Mouse (Mus musculus) megakaryocyte progenitor cell, adult 5-6 weeks (primary cell): ENCODE results near the gene Olfr957. TPM values are rescaled to one million over a fixed set of nuclear protein-coding genes. Genes with fewer than 3 reads are reported as not detected.

Source experiments
- ATAC-seq: replicated peaks from 2 replicates; pipeline ENCODE4 v1.8.0; 2016; ENCODE audit warnings: mild to moderate bottlenecking, moderate TSS enrichment, inconsistent platforms; ENCODE audit not compliant: poor library complexity
- total RNA-seq, 2 experiments: library from RNA; stranded (forward) in 1 of 2; stranded (reverse) in 1 of 2; fragments of 157-497, 149-512 nt in 1 of 2; fragments of 200-1000 nt in 1 of 2; gene quantifications; 2 replicates each; pipeline versions ENCODE4 v1.2.3 to v1.2.4; 2015 to 2017

Olfr957 gene
- total RNA-seq (2015) (not detected in 2 replicates), total RNA-seq (2017) (not detected in 2 replicates)

DNA sequence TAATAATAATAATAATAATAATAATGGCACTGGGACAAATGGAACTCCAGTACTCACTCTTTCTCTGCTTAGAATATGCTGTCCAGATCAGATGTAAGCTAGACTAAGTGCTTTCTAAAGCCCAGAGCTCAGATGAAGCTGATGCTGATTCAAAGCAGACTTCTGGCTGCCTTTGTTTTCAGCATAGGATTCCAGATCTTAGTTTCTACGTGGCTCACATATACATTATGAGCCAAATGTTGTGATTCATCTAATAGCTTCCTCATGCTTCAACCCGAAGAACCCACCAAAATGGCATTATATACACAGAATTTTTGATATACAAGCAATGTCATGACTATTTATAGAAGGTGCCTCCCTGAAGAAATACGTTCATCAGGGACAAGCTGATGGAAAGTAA, at the start of gene Olfr957:
Olfr957 (minus strand) TSS at position 279 of the 400 bp plus-strand sequence.
- no peak for ATAC-seq

DNA sequence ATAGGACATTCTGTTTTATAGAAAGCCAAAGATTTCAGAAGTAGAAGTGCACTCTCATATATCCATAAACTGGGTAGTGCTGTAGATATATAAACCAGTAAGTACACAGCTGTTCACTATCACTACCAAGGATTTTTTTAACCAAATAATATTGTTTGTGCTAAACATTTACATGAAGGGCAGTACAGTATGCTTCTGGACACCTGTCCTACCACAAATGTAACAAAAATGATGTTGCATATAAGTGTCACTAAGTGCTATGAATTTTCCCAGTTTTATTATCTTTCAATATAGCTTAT, 42.7 kb upstream of the Olfr957 start:
- no peak for ATAC-seq

GRCm38 (mm10) chr9:39557529-39558348, 42.1 kb upstream of the Olfr957 start:
- ATAC-seq: no peak

DNA sequence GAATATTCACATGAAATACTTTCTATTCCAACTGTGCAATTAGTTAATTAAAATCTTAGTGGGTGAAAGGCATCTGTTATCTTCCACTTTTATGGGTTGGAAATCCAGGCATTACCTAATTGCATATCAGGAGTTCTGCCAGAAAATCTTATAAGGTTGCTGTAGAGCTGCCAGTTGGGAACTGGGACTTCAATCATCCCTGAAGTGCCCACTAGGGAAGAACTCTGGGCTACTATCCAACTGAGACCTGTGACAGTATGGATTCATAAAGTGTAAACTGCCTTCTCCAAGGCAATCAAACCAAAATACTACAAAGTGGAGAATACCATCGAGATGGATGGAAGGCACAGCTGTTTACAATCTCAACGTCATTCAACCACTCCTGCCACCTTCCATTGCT, 38.3 kb upstream of the Olfr957 start, which contains the start of gene Olfr958:
Olfr958 (minus strand) TSS at position 109 of the 400 bp plus-strand sequence.
- ATAC-seq: no peak

GRCm38 (mm10) chr9:39550806-39551205, 35.2 kb upstream of the Olfr957 start:
- ATAC-seq: no peak

DNA sequence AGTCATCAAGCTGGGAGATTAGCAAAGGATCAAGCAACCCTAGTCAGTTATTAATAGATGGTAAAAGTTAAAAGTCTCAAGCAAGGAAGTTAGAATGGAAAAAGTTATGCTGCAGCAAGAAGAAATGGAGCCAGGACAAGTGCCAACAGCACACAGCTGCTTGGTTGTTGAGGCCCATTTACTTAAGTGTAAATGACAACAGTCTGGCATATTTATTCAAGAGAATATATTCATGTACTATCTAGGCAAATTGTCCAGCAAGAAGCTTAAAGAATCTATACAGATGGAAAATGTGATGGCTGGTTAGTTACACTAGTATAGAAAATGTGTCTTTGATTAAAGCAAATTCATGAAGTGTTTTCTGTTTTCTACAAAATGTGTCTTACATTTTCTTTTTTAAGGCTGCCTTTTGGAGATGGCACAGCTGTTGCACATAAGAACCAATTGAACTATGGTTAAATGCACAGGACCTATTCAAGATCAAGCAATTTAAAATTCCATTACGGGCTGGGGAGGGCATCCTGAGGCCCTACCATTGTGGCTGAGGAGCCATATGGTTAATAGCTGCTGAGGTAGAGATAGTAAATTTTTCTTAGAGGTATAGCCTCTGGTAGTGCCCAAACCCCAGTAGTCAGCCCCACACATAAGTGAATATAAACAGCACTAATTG, 8.1 kb upstream of the Olfr957 start:
- no peak for ATAC-seq

DNA sequence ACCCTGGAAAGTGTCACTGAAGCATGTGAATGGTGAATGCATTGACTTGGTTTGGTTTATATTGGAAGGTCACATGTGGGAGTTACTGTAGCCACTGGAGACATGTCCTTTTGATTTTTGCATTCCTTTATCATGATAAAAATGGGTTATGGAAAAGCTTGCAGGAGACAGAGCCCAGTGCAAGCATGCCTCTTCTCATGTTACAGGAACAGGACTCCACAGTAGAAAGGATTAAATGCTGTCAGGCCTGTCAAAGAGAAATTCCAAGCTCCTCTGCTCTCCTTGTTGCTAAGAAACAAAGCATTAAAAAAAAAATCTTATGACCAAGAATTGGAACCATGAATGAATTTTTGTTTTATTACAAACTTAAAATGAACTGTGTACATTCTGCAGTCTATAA, 3.0 kb upstream of the Olfr957 start:
- no peak for ATAC-seq

- ATAC-seq: no peak
Measured at GRCm38 (mm10) chr9:39509412-39509811, 6.2 kb downstream of the Olfr957 start.

DNA sequence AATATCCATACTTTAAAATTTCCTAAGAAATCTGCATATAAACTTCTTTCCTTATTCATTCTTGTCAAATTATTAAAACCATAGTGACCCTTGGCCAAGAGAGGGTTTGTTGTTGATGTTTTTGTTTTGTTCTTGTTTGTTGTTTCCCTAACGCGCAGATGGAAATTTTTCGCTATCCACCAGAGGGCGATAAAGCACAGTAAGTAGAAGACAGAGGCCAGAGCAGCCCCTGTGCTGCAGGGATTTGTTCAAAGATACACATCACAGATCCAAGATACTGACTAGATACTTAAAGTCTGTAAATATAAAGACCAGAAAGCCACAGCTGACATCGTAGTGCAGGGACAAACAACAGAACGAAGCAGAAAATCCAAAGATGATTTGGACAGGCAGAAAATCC, 6.6 kb downstream of the Olfr957 start:
- peak; percentile 74 for ATAC-seq

DNA sequence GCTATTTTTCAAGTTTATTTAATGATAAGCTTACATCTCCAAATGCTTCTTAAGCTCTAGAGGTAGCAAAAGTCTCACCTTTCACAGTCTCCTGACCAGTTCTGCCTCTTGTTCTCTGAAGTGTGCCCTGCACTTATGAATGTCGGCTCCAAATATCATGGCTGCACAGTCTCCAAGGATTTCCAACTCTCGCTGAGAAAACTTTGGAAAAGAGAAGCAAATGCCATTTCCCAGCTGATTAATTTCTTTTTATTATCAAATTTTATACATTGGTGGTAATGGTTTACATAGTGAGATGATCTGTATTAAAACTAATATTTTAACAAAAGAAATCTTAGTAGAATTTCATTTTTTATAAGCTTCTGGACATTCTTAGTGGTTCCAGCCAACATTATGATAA, 21.7 kb downstream of the Olfr957 start, which contains the start of gene Olfr44:
Olfr44 (minus strand) TSS at position 101 of the 400 bp plus-strand sequence.
- ATAC-seq: no peak

GRCm38 (mm10) chr9:39471844-39472243, 43.8 kb downstream of the Olfr957 start, which contains the start of gene Olfr955:
Gene Olfr955 (minus strand): TSS chr9:39471944.
- ATAC-seq: no peak

Other genes with a start within 250 kb of the Olfr957 start
- gene Olfr945, start 239.0 kb downstream of the Olfr957 start, total RNA-seq (2015): not detected in 2 replicates
- gene Olfr945, start 239.0 kb downstream of the Olfr957 start, total RNA-seq (2017): not detected in 2 replicates
- gene Olfr948, start 189.8 kb downstream of the Olfr957 start, total RNA-seq (2015): not detected in 2 replicates
- gene Olfr948, start 189.8 kb downstream of the Olfr957 start, total RNA-seq (2017): not detected in 2 replicates
- gene Olfr951, start 128.4 kb downstream of the Olfr957 start, total RNA-seq (2015): not detected in 2 replicates
- not detected in 2 replicates for gene Olfr951, start 128.4 kb downstream of the Olfr957 start, total RNA-seq (2017)
- not detected in 2 replicates for gene Olfr952, start 88.7 kb downstream of the Olfr957 start, total RNA-seq (2015)
- gene Olfr952, start 88.7 kb downstream of the Olfr957 start, total RNA-seq (2017): not detected in 2 replicates
- gene Olfr954, start 59.1 kb downstream of the Olfr957 start, total RNA-seq (2015): not detected in 2 replicates
- gene Olfr954, start 59.1 kb downstream of the Olfr957 start, total RNA-seq (2017): not detected in 2 replicates
- not detected in 2 replicates for gene Olfr955, start 43.9 kb downstream of the Olfr957 start, total RNA-seq (2015)
- not detected in 2 replicates for gene Olfr955, start 43.9 kb downstream of the Olfr957 start, total RNA-seq (2017)
- not detected in 2 replicates for gene Olfr44, start 21.8 kb downstream of the Olfr957 start, total RNA-seq (2015)
- not detected in 2 replicates for gene Olfr44, start 21.8 kb downstream of the Olfr957 start, total RNA-seq (2017)
- not detected in 2 replicates for gene Olfr958, start 38.2 kb upstream of the Olfr957 start, total RNA-seq (2015)
- gene Olfr958, start 38.2 kb upstream of the Olfr957 start, total RNA-seq (2017): not detected in 2 replicates
- not detected in 2 replicates for gene Olfr959, start 59.8 kb upstream of the Olfr957 start, total RNA-seq (2015)
- not detected in 2 replicates for gene Olfr959, start 59.8 kb upstream of the Olfr957 start, total RNA-seq (2017)
- gene AW551984, start 88.6 kb upstream of the Olfr957 start, total RNA-seq (2015): not detected in 2 replicates
- gene AW551984, start 88.6 kb upstream of the Olfr957 start, total RNA-seq (2017): not detected in 2 replicates
- gene Olfr148, start 94.8 kb upstream of the Olfr957 start, total RNA-seq (2015): not detected in 2 replicates
- gene Olfr148, start 94.8 kb upstream of the Olfr957 start, total RNA-seq (2017): not detected in 2 replicates
- gene Olfr960, start 105.6 kb upstream of the Olfr957 start, total RNA-seq (2015): not detected in 2 replicates
- gene Olfr960, start 105.6 kb upstream of the Olfr957 start, total RNA-seq (2017): not detected in 2 replicates
- gene Olfr961, start 129.3 kb upstream of the Olfr957 start, total RNA-seq (2015): not detected in 2 replicates
- gene Olfr961, start 129.3 kb upstream of the Olfr957 start, total RNA-seq (2017): not detected in 2 replicates
- not detected in 2 replicates for gene Olfr963, start 151.4 kb upstream of the Olfr957 start, total RNA-seq (2015)
- not detected in 2 replicates for gene Olfr963, start 151.4 kb upstream of the Olfr957 start, total RNA-seq (2017)
- gene Olfr149, start 191.3 kb upstream of the Olfr957 start, total RNA-seq (2015): not detected in 2 replicates
- gene Olfr149, start 191.3 kb upstream of the Olfr957 start, total RNA-seq (2017): not detected in 2 replicates
- not detected in 2 replicates for gene Olfr965, start 195.5 kb upstream of the Olfr957 start, total RNA-seq (2015)
- gene Olfr965, start 195.5 kb upstream of the Olfr957 start, total RNA-seq (2017): not detected in 2 replicates
- gene Olfr150, start 215.2 kb upstream of the Olfr957 start, total RNA-seq (2015): not detected in 2 replicates
- not detected in 2 replicates for gene Olfr150, start 215.2 kb upstream of the Olfr957 start, total RNA-seq (2017)
- not detected in 2 replicates for gene Olfr967, start 230.4 kb upstream of the Olfr957 start, total RNA-seq (2015)
- gene Olfr967, start 230.4 kb upstream of the Olfr957 start, total RNA-seq (2017): not detected in 2 replicates